Mouse (Mus musculus): ENCODE measurements at regions not wholly inside any gene's neighbourhood (a gene's known extent, or its start where the extent isn't known, plus 50 kb on each side); places are given as distances from the start of the nearest gene placed in this dataset.

GRCm38 (mm10) chr11:19160669-19161068 is 141.9 kb upstream of the Meis1 start:
- TF ChIP-seq CTCF (IDR thresholded peaks at IDR 0.05; ENCODE audit: borderline replicate concordance, extremely low read depth, insufficient read depth, insufficient read length), result no peak
- TF ChIP-seq POLR2A (IDR thresholded peaks at IDR 0.05; ENCODE audit: borderline replicate concordance, extremely low read depth, insufficient read depth, insufficient read length, poor library complexity, severe bottlenecking), result no peak

Data from brain, embryonic 14.5 days (tissue).